Mouse (Mus musculus): ENCODE measurements at regions not wholly inside any gene's neighbourhood (a gene's known extent, or its start where the extent isn't known, plus 50 kb on each side); places are given as distances from the start of the nearest gene placed in this dataset.
A peak's percentile ranks its signal among the peaks of the same experiment; 100 is the strongest.

- DNase-seq: peak; percentile 33
Observed at GRCm38 (mm10) chr3:154513566-154513965, 82.9 kb upstream of the Cryz start.

GRCm38 (mm10) chr3:154510160-154510559, 86.4 kb upstream of the Cryz start:
- no peak for DNase-seq

- no peak for DNase-seq
Observed at GRCm38 (mm10) chr3:154509394-154509793, 87.1 kb upstream of the Cryz start.

- no peak for DNase-seq
Observed at GRCm38 (mm10) chr3:154493387-154493920, 103.1 kb upstream of the Cryz start.

GRCm38 (mm10) chr3:154472426-154472825, 124.1 kb upstream of the Cryz start:
- DNase-seq: no peak

GRCm38 (mm10) chr3:154467581-154468374, 128.7 kb upstream of the Cryz start:
- DNase-seq: peak; percentile 66

- no peak for DNase-seq
Observed at GRCm38 (mm10) chr3:154458208-154458607, 127.7 kb upstream of the Lhx8 start.

- DNase-seq: no peak
Observed at GRCm38 (mm10) chr3:154453025-154453424, 122.6 kb upstream of the Lhx8 start.

- DNase-seq: no peak
Observed at GRCm38 (mm10) chr3:154452585-154452984, 122.1 kb upstream of the Lhx8 start.

GRCm38 (mm10) chr3:154451169-154451568, 120.7 kb upstream of the Lhx8 start:
- DNase-seq: no peak

- DNase-seq: no peak
Observed at GRCm38 (mm10) chr3:154443351-154444075, 113.1 kb upstream of the Lhx8 start.

- DNase-seq: peak; percentile 64
Observed at GRCm38 (mm10) chr3:154441454-154441853, 111.0 kb upstream of the Lhx8 start.

- no peak for DNase-seq
Observed at GRCm38 (mm10) chr3:154440899-154441298, 110.4 kb upstream of the Lhx8 start.

- no peak for DNase-seq
Observed at GRCm38 (mm10) chr3:154430856-154431255, 100.4 kb upstream of the Lhx8 start.

- no peak for DNase-seq
Observed at GRCm38 (mm10) chr3:154429666-154430065, 99.2 kb upstream of the Lhx8 start.

GRCm38 (mm10) chr3:154424589-154424988, 94.1 kb upstream of the Lhx8 start:
- no peak for DNase-seq

GRCm38 (mm10) chr3:154421461-154421950, 91.0 kb upstream of the Lhx8 start:
- DNase-seq: no peak

GRCm38 (mm10) chr3:154418177-154418832, 87.8 kb upstream of the Lhx8 start:
- DNase-seq: no peak

GRCm38 (mm10) chr3:154414358-154414757, 83.9 kb upstream of the Lhx8 start:
- DNase-seq: no peak

- no peak for DNase-seq
Observed at GRCm38 (mm10) chr3:154410292-154410691, 79.8 kb upstream of the Lhx8 start.

- no peak for DNase-seq
Observed at GRCm38 (mm10) chr3:154402081-154402480, 71.6 kb upstream of the Lhx8 start.

GRCm38 (mm10) chr3:154393626-154394025, 63.2 kb upstream of the Lhx8 start:
- no peak for DNase-seq

- no peak for DNase-seq
Observed at GRCm38 (mm10) chr3:154391629-154392028, 61.2 kb upstream of the Lhx8 start.

Data from adrenal gland, postnatal 10 days (tissue).